Mouse (Mus musculus): ENCODE measurements around the gene Ssr2. TPM values are rescaled to one million over a fixed set of nuclear protein-coding genes. Genes with fewer than 3 reads are reported as not detected.

The Ssr2 gene
- polyA plus RNA-seq, 1 experiment from 2014 or later: 185 TPM

- Histone ChIP-seq H3K27me3 (no peaks in the 10 kb centered on the region), H3K27ac (no peak overlapping the region), H3K9me3 (no peaks in the 10 kb centered on the region), H3K4me2 (replicated peaks) (no peak overlapping the region), H3K9ac (no peak overlapping the region), H3K4me1 (peaks cover 4% of the 10 kb centered on the region; the same call in 1 of the 2 replicates), H3K4me3 (no peak overlapping the region), H3K36me3 (no peaks in the 10 kb centered on the region)
- 68% methylated on average over 4 of the region's 4 CpGs for WGBS
- ATAC-seq (ENCODE audit: insufficient number of reproducible peaks, insufficient read depth, low FRiP score, low TSS enrichment): no peak
These were observed 33.4 kb downstream of the Ssr2 start for GRCm38 (mm10) chr3:88609066-88609465.

DNA sequence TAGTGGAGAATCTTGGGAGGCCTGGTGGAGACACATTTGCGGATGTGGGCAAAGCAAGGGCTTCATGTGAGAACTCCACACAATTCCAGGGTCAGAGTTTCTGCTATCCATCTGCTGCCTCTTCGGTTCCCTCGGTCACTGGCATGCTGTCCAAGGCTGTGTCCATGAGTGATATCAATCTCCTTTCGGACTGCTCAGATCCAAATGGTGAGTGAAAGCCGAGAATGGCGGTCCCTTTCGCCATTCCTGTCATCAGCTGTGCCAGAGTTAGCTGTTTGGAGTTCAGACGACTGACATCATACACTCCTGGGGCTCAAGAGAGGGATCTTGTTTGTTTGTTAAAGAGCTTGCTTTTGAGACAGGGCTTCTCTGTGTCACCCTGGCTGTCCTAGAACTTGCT lies 38.7 kb downstream of the Ssr2 start:
- no peak for ATAC-seq (ENCODE audit: insufficient number of reproducible peaks, insufficient read depth, low FRiP score, low TSS enrichment)
- Histone ChIP-seq H3K4me1 (peaks cover 9% of the 10 kb centered on the region; the same call in 1 of the 2 replicates), H3K4me3 (no peak overlapping the region), H3K9ac (no peak overlapping the region), H3K4me2 (replicated peaks) (no peak overlapping the region), H3K36me3 (no peaks in the 10 kb centered on the region), H3K9me3 (no peaks in the 10 kb centered on the region), H3K27ac (no peak overlapping the region), H3K27me3 (no peaks in the 10 kb centered on the region)
- WGBS: 76% methylated on average over 8 of the region's 8 CpGs

DNA sequence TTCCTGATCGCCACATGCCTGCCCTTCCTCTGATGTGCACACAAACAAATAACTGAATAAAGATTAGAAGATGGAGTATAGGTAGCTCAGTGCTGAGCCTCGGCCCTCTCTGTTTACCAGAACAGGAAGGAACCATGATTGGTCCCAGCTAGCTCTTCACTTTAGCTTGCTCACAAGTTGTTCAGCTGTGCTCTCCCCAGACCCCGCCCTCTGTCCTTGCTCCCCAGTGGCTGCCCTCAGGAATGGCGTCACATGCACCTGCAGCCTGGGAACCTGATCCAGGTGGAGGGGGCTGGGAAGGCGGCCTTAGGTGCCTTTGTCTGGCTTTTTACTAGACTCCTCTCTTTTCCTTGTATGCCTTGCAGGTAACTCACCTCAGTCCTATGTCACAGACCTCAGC lies 39.4 kb downstream of the Ssr2 start:
- H3K4me2 ChIP-seq (replicated peaks): no peak overlapping the region
- H3K27ac ChIP-seq: 0 out of 2 replicates have a peak overlapping the region, but pooled peaks have one; percentile 60
- H3K4me1 ChIP-seq: peaks cover 14% of the 10 kb centered on the region
- ATAC-seq (ENCODE audit: insufficient number of reproducible peaks, insufficient read depth, low FRiP score, low TSS enrichment): 0 out of 2 replicates have a peak, but pooled peaks have one; percentile 23
- 54% methylated on average over 5 of the region's 5 CpGs for whole genome bisulfite sequencing
- no peaks in the 10 kb centered on the region for H3K9me3 ChIP-seq
- no peaks in the 10 kb centered on the region for H3K27me3 ChIP-seq
- no peak overlapping the region for H3K9ac ChIP-seq
- no peaks in the 10 kb centered on the region for H3K36me3 ChIP-seq
- H3K4me3 ChIP-seq: 0 out of 2 replicates have a peak overlapping the region, but pooled peaks have one; percentile 15

- Histone ChIP-seq H3K4me1 (peaks cover 20% of the 10 kb centered on the region), H3K9me3 (no peaks in the 10 kb centered on the region), H3K27ac (peak overlapping the region; percentile 50; the same call in 1 of the 2 replicates), H3K4me3 (0 out of 2 replicates have a peak overlapping the region, but pooled peaks have one; percentile 15), H3K4me2 (replicated peaks) (peak overlapping the region; percentile 26), H3K9ac (no peak overlapping the region), H3K36me3 (no peaks in the 10 kb centered on the region), H3K27me3 (no peaks in the 10 kb centered on the region)
- WGBS: 48% methylated on average over 9 of the region's 9 CpGs
- no peak for ATAC-seq (ENCODE audit: insufficient number of reproducible peaks, insufficient read depth, low FRiP score, low TSS enrichment)
These were observed 40.3 kb downstream of the Ssr2 start for GRCm38 (mm10) chr3:88615902-88616391.

DNA sequence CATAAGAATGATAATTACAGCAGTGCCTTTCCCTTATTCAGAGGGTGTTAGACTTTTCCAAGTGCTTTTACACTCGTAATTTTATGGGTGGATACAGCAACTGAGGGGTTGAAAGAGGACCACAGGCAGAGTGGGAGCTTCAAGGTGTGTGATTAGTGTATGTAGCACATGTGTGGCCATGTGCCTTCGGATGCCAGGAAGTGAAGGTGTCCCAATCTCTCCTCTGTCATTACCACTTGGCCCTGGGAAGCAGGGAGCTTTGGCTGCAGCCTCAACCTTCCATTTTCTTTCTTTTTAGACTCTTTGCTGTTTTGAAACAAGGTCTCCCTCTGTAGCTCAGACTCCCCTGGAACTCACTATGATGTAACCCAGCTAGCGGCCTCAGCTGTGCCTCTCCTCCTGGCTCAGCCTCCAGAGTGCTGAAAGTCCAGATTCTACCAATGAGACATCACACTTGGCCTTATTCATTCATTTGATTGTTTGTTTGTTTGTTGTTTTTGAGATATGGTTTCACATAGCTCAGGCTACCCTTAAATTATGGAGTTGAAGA lies 41.4 kb downstream of the Ssr2 start:
- Histone ChIP-seq H3K9me3 (no peaks in the 10 kb centered on the region), H3K4me2 (replicated peaks) (peak overlapping the region; percentile 26), H3K4me1 (peaks cover 20% of the 10 kb centered on the region), H3K4me3 (no peak overlapping the region), H3K27ac (no peak overlapping the region), H3K36me3 (no peaks in the 10 kb centered on the region), H3K9ac (no peak overlapping the region), H3K27me3 (no peaks in the 10 kb centered on the region)
- ATAC-seq (ENCODE audit: insufficient number of reproducible peaks, insufficient read depth, low FRiP score, low TSS enrichment): no peak
- WGBS: 76% methylated on average over 3 of the region's 3 CpGs

DNA sequence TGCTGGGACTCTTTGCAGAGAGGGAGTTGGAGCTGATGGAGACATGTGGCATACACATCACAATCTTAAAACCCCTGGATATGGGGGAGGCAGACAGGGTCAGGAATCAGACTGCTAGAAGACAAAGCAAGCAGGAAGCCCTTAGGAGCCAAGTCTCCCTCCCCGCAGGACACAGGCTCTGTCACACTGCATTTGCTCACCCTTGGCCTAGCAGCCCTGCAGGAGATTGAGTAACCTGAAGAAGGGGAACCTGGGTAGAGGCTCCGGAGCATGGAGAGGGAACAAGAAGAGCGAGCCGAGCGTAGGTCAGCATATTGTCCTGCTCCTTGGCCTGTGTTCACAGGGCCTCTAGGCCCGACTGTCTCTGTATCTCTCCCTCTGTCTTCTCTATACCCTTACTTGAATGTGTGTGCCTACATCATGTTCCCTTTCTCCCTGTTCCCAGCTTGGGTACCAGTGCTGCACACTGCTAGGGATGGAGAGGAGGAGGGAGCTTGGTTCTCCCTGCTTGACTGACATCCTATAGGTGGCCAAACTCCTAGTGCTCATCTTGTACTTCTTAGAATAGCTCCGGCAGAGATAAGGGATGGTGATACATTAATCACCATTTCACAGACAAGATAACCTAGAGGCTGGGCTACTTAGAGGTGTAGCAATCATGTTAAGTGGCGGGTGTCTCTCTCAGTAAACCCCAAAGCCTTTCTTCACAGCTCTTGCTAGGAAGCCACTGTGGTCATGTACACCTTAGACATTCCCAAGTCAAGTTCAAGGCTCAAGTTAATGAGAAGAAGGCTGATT lies 42.6 kb downstream of the Ssr2 start:
- Histone ChIP-seq H3K36me3 (no peaks in the 10 kb centered on the region), H3K4me1 (peaks cover 20% of the 10 kb centered on the region), H3K27ac (no peak overlapping the region), H3K27me3 (no peaks in the 10 kb centered on the region), H3K4me3 (no peak overlapping the region), H3K9ac (no peak overlapping the region), H3K9me3 (no peaks in the 10 kb centered on the region), H3K4me2 (replicated peaks) (no peak overlapping the region)
- WGBS: 73% methylated on average over 8 of the region's 8 CpGs
- no peak for ATAC-seq (ENCODE audit: insufficient number of reproducible peaks, insufficient read depth, low FRiP score, low TSS enrichment)

GRCm38 (mm10) chr3:88619113-88620097 lies 43.7 kb downstream of the Ssr2 start:
- H3K27ac ChIP-seq: no peak overlapping the region
- no peak overlapping the region for H3K4me3 ChIP-seq
- 46% methylated on average over 9 of the region's 9 CpGs for WGBS
- ATAC-seq (ENCODE audit: insufficient number of reproducible peaks, insufficient read depth, low FRiP score, low TSS enrichment): no peak
- no peaks in the 10 kb centered on the region for H3K27me3 ChIP-seq
- peaks cover 30% of the 10 kb centered on the region for H3K4me1 ChIP-seq
- no peaks in the 10 kb centered on the region for H3K36me3 ChIP-seq
- no peaks in the 10 kb centered on the region for H3K9me3 ChIP-seq
- H3K9ac ChIP-seq: no peak overlapping the region
- H3K4me2 ChIP-seq (replicated peaks): no peak overlapping the region

GRCm38 (mm10) chr3:88620146-88620991 lies 44.7 kb downstream of the Ssr2 start:
- peak overlapping the region; percentile 98 for H3K27ac ChIP-seq
- 9% methylated on average over 15 of the region's 15 CpGs for WGBS
- peak overlapping the region; percentile 92 for H3K4me3 ChIP-seq
- H3K9me3 ChIP-seq: no peaks in the 10 kb centered on the region
- no peak for ATAC-seq (ENCODE audit: insufficient number of reproducible peaks, insufficient read depth, low FRiP score, low TSS enrichment)
- H3K36me3 ChIP-seq: peaks cover 5% of the 10 kb centered on the region; the same call in 1 of the 2 replicates
- peak overlapping the region; percentile 97 for H3K4me2 ChIP-seq (replicated peaks)
- no peaks in the 10 kb centered on the region for H3K27me3 ChIP-seq
- H3K9ac ChIP-seq: peak overlapping the region; percentile 95
- peaks cover 39% of the 10 kb centered on the region for H3K4me1 ChIP-seq

GRCm38 (mm10) chr3:88620992-88621536 lies 45.4 kb downstream of the Ssr2 start:
- no peaks in the 10 kb centered on the region for H3K27me3 ChIP-seq
- peak overlapping the region; percentile 95 for H3K9ac ChIP-seq

DNA sequence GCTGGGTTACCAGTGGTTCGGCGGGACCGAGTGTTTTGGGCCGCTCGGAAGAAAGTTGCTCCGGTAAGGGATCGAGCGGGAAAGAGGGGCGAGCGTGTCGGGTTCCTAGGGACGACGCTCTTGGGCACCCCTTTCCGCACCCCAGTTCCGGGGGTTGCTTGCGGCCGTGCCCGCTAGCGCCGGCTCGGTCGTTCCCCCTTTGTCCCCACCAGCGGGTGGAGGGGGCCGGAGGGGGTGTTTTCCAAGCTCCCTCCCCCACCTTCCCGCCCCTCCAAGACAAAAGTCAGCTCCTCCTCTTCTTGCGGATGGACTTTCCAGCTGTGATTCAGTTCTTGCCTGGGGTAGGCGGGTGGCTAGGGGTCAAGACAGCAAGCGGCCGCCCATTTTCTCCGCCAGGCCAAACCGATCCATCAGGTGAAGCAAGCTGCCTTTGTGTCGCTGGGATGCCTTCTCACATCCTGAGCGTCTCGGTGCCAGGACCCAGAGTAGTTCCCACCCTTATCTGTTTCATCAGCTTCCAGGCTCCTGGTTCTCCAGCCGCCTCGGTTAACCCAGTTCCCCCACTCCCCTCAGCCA lies 45.9 kb downstream of the Ssr2 start:
- Histone ChIP-seq H3K4me3 (peak overlapping the region; percentile 92), H3K9ac (peak overlapping the region; percentile 95), H3K9me3 (no peaks in the 10 kb centered on the region), H3K27me3 (no peaks in the 10 kb centered on the region), H3K36me3 (peaks cover 15% of the 10 kb centered on the region), H3K4me1 (peaks cover 31% of the 10 kb centered on the region), H3K27ac (peak overlapping the region; percentile 98), H3K4me2 (replicated peaks) (peak overlapping the region; percentile 97)
- ATAC-seq (ENCODE audit: insufficient number of reproducible peaks, insufficient read depth, low FRiP score, low TSS enrichment): 0 out of 2 replicates have a peak, but pooled peaks have one; percentile 0
- 1% methylated on average over 36 of the region's 36 CpGs for WGBS

More at GRCm38 (mm10) chr3:88620992-88621536, 45.4 kb downstream of the Ssr2 start:
- Histone ChIP-seq H3K27ac (peak overlapping the region; percentile 98), H3K4me1 (peaks cover 37% of the 10 kb centered on the region), H3K4me3 (peak overlapping the region; percentile 92), H3K4me2 (replicated peaks) (peak overlapping the region; percentile 97), H3K36me3 (peaks cover 12% of the 10 kb centered on the region), H3K9me3 (no peaks in the 10 kb centered on the region)
- WGBS: under 1% methylated on average over 64 of the region's 64 CpGs
- peak; percentile 59; the same call in 1 of the 2 replicates for ATAC-seq (ENCODE audit: insufficient number of reproducible peaks, insufficient read depth, low FRiP score, low TSS enrichment)

Data from embryonic facial prominence, embryonic 12.5 days (tissue).